Mouse (Mus musculus) neutrophil, adult 5-6 weeks (primary cell): ENCODE data around the gene Dnal1. TPM values are rescaled to one million over a fixed set of nuclear protein-coding genes. Genes with fewer than 3 reads are reported as not detected.
A peak's percentile ranks its signal among the peaks of the same experiment; 100 is the strongest.

Source experiments
- ATAC-seq: fragments of 151-379, 151-347 bp; 2 replicates; pipeline ENCODE4 v1.8.0; 2017; ENCODE audit warnings: mild to moderate bottlenecking, moderate TSS enrichment; ENCODE audit not compliant: insufficient number of reproducible peaks, poor library complexity, low FRiP score, severe bottlenecking; ENCODE audit errors: extremely low read depth
- total RNA-seq: library from RNA; stranded (forward); fragments of 200-1000 nt; gene quantifications from 2 replicates; pipeline ENCODE4 v1.2.3, GENCODE M21; 2017

Gene Dnal1
- total RNA-seq, 1 experiment from 2014 or later, result 0.12 TPM

- no peak for ATAC-seq
Observed at GRCm38 (mm10) chr12:84155523-84155871, 41.3 kb downstream of the Dnal1 start.

DNA sequence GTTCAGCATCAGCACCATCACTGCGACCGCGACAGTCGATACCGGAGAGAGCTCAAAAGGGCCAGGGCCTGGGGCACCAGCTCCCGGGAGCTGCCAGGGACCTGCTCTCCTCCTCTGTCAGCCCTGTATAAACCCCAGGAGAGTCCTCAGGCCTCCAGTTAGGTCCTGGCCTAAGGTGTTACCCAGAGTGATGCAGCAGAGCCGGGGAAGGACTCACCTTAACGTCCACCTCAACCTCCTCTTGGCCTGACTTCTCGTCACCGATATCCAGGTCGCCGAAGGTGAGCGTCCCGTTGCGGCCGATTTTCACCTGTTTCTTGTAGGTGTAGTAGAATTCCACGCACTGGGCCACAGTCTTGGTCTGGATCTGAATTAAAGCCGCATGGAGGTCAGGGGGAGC lies 42.0 kb downstream of the Dnal1 start:
- no peak for ATAC-seq

DNA sequence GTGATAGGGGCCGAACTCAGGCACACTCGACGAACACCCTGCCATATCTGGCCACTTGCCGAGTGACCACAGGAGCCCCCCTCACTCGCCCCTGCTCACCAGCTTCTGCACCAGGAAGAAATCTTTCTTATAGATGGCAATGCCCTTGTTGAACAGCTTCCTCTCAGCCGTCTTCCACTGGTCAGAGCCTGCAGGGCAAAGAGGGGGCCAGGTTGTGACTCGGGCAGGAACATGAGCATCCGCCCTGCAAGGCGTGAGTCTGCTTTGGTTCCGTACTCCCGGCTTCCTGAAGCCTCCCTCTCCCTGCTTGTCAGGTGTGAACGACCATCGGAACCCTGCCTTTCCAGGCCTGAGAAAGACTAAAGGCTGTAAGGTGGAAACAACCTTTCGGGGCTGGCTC lies 44.0 kb downstream of the Dnal1 start:
- no peak for ATAC-seq

- no peak for ATAC-seq
Observed at GRCm38 (mm10) chr12:84160491-84160890, 46.3 kb downstream of the Dnal1 start.

DNA sequence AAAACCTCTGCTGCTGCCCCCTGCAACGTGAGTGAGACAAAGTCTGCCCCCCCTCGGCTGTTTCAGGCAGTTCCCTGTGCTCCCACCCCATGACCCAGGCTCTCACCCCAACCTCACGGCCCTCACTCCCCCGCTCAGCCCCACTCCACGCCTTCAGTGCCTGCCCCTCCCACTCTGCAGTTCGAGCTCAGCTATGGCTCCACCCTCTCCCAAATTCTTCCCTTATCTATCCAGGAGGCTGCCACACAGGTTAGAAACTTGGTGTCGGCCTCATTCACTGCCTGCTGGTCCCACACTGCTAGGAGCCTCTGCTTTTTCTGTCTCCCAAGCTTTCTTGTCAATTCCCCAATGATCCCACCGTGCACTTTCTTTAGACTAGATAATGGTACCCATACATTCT lies 47.0 kb downstream of the Dnal1 start:
- ATAC-seq, result no peak

DNA sequence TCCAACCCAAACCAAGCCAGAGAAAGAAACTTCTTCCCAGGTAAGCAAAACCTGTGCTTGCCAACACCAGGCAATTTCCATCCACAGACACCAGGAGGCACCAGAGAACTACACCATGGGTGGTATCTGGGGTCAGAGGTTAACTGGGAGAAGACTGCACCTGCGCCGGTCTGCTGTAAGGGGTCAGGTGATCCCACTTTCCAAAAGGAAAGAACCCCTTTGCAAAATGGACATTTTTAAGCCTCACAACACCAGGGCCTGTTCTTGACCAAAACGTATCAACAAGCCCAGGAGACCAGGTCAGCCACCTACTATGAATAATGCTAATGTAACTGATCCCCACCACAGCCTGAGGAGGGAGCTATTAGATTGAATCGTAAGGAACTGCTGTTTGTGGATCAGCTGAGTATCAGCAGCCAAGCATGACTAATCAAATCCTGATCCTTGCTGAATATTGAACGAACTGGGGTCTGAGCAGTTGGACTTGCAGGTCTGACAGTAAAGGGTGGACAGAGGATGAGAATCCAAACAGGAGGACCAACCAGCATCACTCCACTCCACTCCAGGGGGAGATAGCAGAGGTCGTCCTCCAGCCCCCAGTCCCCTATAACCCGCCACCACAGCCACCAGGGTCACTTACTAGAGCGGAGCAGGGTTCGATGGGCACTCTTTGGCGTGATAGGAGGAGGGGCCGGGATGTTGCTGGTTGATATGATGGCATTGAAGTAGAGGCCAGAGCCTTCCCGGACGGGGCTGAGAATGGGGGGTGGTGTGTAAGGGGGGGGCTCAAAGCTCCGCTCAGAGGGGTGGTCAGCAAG lies 47.7 kb downstream of the Dnal1 start:
- peak; percentile 21; the same call in 1 of the 2 replicates for ATAC-seq

GRCm38 (mm10) chr12:84163133-84163532 lies 49.0 kb downstream of the Dnal1 start:
- ATAC-seq, result peak; percentile 67

DNA sequence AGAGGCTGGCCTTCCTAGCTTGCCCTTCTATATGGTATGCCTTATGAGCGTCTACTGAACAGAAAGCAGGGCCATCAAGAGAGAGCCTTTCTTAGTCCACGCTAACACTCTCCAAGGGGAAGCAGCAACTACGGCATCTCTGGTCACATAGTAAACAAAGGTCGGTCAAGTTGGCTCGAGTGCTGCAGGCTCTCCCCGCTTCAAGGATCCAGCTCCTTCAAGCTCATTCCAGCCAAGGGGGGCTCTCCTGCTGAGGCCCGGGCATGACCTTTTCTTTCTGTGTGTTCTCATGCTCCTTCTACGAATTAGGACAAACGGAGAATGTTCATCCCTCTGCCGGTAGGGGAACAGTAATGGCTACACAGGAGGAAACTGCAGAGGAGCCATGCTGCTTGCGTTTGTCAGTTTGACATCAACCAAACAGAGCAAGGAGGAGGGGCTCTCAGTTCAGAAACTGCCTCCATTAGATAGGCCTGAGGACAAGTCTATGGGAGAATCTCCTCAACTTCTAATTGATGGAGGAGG lies 49.5 kb downstream of the Dnal1 start:
- ATAC-seq, result no peak

DNA sequence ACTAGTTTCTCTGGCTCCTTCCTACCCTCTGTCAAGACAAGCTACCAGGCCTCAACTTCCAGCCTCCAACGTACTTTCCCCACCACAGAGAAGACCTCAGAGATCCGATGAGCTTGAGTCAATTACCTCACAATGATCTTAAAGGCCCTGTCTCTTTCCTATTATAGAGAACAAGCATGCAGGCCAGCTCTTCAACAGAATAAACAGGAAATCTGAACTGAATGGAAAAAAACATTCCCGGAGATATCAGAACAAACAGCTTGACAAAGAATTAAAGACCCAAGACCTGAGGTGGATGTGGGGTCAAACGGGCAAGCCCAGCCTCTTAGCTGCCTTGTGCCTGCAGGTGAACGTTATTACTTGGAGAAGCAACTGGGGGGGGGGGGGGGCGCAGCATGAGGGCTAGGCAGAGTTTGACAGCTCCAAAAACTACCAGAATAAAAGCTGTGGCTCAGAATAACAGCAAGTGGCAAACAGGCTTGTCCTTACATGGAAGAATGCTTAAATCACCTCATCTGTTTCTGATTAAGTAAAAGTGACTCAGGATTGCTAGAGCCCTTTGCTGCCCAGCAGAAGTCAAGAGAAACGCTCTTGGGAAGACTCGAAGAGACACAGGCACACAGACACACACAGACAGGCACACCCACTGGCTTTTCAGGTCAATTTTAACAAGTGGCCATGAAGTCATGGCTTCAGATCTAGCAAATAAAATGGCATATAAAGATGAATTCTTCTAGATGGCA lies 51.6 kb downstream of the Dnal1 start:
- ATAC-seq, result no peak

DNA sequence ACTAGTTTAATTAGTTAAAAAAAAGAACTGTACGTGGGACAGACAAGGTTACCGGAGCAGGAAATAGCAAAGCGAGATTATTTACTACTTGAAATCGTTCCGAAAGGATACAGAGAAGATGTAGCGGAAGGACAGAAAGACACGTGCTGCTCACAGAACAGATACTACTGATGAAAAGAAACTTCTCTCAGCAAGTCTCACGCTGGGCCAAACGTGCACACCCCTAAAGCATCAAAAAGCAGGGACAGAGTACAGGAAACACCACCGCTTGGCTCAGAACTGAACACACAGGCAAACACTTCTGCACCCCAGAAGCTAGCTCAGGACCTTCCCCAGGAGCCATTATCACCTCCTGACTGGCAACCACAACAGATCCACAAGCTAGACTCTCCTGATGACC lies 56.4 kb downstream of the Dnal1 start:
- ATAC-seq, result no peak

DNA sequence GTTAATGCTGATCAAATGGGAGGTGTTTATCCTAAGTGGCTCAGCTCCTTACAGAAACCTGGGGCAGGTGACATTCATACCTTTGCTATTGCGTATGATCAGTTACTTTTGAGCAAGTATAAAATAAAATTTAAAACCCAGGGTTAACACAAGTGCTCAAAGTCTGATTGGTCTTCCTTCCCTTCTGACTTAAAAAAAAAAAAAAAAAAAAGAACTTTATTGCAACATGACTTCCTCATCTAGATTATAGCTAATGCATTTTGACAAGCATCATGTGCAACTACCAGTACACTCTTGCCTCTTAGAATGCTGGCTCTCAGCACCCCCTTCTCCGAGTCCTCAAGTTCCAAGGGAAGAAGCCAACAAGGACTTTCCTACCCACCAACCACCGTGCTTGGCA lies 58.0 kb downstream of the Dnal1 start:
- no peak for ATAC-seq

DNA sequence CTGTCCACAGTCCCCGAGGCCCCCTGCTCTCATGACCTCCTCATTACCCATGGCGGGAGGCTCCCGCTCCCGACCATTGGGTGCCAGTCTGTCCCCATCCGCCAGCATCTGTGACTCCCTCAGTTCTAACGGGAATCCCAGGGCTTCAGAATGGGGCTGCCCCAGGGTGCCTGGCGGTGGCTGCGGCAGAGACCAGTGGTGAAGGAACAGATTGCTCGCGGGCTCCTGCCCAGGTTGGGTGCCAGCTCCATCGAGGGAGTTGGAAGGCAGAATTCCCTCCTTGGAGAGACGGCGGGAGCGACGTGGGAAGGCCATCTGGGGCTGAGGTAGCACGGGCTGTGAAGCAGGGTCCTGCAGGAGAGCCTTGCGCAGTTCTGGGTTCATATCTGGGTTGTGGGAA lies 58.7 kb downstream of the Dnal1 start:
- ATAC-seq, result no peak

DNA sequence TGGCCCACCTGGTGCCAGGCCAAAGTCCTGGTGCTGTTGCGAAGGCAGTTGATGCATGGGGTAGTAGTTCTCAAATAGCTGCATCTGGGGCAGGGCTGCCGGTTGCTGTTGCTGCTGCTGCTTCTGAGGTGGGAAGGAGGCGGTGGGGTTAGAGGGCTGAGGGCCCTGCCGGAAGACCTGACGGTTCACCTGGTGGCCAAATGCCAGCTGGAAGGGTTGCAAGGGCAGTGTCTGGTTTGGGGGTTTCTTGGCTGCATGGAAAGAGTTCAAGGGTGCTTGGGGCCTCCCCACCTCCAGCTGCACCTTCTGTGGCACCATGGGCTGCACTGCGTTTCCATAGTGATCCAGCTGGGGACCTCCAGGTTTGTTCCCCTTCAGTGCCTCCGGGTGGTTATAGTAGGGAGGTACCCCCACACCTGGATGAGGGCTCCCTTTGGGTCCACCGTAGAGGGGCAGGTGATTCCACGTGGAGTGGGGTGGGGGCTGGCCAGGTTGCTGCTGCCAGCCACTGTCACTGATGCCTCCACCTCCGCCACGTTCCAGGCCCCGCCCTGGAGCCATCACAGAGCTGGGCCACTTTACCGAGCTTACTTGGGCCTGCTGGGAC lies 59.2 kb downstream of the Dnal1 start:
- ATAC-seq, result no peak

GRCm38 (mm10) chr12:84174190-84174811 lies 60.1 kb downstream of the Dnal1 start:
- no peak for ATAC-seq

GRCm38 (mm10) chr12:84174871-84175270 lies 60.7 kb downstream of the Dnal1 start:
- ATAC-seq, result no peak

DNA sequence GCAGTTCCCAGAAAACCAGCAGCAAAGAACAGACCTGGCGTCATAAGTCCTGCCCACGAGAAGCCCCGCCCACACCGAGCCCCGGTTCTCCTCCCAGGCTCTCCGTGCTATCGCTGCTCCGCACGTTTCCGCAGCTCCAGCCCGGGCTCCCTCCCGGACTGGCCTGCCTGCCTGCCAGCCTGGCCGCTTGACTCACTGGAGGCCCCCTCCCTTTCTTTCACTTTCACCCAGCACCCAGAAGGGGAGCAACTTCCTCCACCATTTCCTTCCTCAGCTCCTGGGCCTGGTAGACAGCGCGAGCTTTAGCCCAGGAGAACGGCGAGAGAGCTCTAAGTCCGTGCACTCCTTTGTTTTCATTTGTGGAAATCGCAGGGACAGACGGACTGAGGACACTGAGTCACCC lies 61.5 kb downstream of the Dnal1 start:
- ATAC-seq, result peak; percentile 64

GRCm38 (mm10) chr12:84176126-84176769 lies 62.1 kb downstream of the Dnal1 start:
- ATAC-seq, result no peak

- no peak for ATAC-seq
Observed at GRCm38 (mm10) chr12:84176886-84177765, 63.0 kb downstream of the Dnal1 start.
